Mouse (Mus musculus) embryonic stem cell, embryonic (primary cell): ENCODE data around the gene Nek10.
"Not testable (repeated sequence)": the region's sequence is repeated elsewhere in the genome, so short reads cannot be mapped to it uniquely, and the experiment has no call there.

Experiments
- CTCF ChIA-PET, 4 experiments: fragments of 300-600 bp in 2 of 4; fragments of 350-600 bp in 2 of 4; sonication (Branson Sonifier 250); formaldehyde crosslinking; loops; one replicate each; lab custom pipeline; 2022; ENCODE audit warnings: inconsistent platforms in 2 of 4; lab: Charles Lee
- POLR2A ChIA-PET, 4 experiments: fragments of 300-600 bp in 2 of 4; fragments of 350-600 bp in 2 of 4; sonication (Branson Sonifier 250); formaldehyde crosslinking; loops; one replicate each; lab custom pipeline; 2022; ENCODE audit warnings: antibody characterized with exemption in 4 of 4, inconsistent platforms in 1 of 4; lab: Charles Lee

The Nek10 gene

DNA sequence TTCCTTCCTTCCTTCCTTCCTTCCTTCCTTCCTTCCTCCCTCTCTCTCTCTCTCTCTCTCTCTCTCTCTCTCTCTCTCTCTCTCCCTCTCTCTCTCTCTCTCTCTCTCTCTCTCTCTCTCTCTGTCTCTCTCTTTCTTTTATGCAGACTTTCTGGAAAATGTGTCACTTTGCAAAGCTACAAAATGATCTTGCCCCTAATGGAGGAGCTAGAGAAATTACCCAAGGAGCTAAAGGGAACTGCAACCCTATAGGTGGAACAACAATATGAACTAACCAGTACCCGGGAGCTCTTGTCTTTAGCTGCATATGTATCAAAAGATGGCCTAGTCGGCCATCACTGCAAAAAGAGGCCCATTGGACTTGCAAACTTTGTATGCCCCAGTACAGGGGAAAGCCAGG, at the start of gene Nek10:
Gene Nek10 (plus strand): TSS at position 301 of the 400 bp plus-strand sequence.
- CTCF ChIA-PET = interaction anchor here in 1 of 4 experiments (0.7 kb wide), 1 partner anchor 116 kb away, joined by 4 read pairs; no protein-coding TSS in a partner anchor

DNA sequence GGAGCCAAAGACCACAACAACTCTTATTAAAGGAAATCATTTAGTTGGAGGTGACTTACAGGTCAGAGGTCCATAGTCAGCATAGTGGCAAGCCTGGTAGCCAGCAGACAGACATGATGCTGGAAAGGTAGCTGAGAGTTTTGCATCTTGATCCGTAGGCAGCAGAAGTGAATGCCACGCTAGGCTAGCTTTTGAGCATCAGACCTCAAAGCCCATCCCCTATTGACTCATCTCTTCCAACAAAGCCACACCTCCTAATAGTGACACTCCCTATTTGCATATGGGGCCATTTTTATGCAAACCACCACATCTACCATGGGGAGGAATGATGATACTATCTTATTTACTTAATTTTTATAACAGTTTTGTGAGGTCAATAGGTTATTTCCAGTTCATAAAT, 22.0 kb upstream of the Nek10 start:
- ChIA-PET CTCF (no interaction called here), POLR2A (interaction anchor here in 2 of 4 experiments (0.9 to 2.9 kb wide), 3 partner anchors 12 to 113 kb away, joined by 3 to 11 read pairs (median 4); no protein-coding TSS in a partner anchor)

More for the DNA sequence above, at the start of gene Nek10:
- POLR2A ChIA-PET = not testable (repeated sequence)

DNA sequence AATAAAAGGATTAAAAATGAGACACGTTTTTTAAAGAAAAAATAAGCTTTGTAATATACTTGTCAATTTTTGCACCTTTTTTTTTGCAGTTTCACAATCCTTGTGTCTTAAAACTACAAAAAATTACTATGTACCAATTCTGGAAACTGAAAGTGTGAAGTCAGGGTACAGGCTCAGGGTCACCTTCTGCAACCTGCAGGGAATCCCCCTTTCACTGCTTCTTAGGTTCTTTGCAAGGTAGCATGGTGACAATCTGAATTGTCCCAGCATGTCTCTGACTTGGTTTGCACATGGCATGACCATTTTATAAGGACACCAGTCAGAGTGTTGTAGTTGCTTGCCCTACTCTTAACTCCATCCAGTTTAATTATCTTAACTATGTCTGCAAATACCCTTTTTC, 19.0 kb upstream of the Nek10 start:
- ChIA-PET POLR2A (interaction anchor here in 1 of 4 experiments (0.6 kb wide), 1 partner anchor 799 kb away, joined by 4 read pairs; no protein-coding TSS in a partner anchor), CTCF (no interaction called here)

DNA sequence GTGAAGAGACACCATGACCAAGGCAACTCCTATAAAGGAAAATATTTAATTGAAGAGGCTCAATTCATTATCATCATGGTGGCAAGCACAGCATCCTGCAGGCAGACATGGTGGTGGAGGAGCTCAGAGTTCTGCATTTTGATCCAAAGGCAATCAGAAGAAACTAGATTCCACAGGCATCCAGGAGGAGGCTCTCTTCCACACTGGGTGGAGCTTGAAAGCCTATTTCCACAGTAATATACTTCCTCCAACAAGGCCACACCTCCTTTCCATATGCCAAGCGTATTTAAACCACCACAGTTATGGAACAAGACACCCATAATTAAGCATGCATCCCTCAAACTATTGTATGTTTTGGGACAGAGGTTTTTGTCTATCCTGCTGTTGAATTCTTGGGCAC, 16.2 kb upstream of the Nek10 start:
- CTCF ChIA-PET = no interaction called here
- POLR2A ChIA-PET = no interaction called here

DNA sequence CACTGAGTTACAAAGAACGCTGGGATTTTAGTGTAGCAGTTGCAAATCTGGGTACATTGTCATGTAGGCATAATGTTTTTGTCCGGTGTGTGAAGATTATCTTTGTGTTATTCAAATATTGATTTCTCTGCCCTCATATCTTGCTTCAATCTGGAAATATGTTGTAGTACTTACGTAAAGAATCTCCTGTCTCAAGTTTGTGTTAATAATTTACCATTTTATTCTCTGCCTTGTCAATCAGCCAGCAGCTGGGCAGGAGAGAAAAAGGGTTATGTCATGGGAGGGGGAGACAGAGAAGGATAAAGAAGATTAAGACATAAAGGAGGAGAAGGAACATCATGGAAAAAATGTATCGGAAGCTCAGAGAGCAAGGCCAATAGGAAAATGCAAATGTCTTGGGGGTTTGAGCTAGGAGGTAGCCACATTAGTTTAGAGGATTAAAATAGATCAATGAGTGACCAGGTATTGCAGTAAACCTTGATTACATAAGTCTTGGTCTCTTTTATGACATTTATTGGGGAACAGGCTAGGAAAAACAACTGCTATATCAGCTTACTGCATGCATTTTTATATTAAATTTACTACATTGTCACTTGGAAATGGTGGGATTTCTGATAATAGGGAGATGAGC, 13.3 kb upstream of the Nek10 start:
- POLR2A ChIA-PET = interaction anchor here in 1 of 4 experiments (0.7 kb wide), 1 partner anchor 102 kb away, joined by 3 read pairs; no protein-coding TSS in a partner anchor
- CTCF ChIA-PET = no interaction called here

DNA sequence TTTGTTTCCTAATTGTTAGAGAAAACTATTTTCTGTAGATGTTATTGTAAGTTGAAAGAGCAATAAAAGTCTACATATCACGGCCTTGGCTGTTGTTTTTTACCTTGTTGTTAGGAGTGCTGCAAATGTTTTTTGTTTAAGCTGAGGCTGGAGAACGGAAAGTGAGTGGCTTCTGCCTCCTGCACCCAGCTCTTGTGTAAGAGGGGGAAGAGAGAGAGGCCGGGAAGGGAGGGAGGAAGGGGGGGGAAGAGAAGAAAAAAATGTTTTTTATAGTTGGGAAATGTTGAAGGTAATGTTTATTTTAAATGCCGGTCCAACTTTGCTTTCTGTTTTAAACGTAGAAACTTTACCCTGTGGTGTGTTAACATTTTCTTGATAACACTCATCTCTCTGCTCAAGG, 3.4 kb upstream of the Nek10 start:
- ChIA-PET CTCF (no interaction called here), POLR2A (no interaction called here)

DNA sequence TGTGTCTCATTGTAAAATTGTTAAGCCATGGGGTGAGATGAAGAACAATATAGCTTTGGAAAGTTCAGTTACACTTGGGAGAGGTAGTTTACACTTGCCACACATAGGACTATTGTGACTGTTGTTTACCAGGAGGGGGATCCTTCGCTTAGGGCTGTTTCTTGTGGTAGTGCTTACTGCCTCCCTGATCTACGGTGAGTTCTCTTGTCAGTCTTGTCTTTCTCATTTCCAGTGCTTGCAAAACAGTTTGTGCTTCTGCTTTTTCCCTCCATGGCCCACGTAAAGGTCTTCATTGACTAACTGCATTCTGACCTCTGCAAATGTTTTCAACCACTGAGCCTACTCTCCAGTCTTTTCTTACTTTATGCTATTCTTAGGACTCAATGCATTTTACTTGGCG, 2.9 kb upstream of the Nek10 start:
- POLR2A ChIA-PET = no interaction called here
- CTCF ChIA-PET = no interaction called here

DNA sequence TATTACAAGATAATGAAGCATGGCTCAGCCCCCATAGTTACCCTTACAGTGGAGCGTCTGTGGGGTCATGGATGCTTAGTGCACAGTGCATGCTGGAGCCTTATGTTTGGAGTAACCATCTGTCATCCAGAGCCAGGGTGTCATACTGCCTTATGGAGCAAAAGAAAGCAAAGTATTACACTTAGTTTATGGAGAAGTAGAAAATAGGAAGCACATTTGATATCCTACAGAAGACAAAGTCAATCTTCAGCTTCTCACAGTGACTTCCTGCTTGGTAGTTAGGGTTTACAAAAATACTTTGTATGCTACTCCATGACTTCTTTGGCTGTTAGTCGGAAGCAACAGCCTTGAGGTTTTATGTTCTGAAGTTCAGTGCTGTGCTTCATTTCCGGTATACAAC, 2.4 kb upstream of the Nek10 start:
- ChIA-PET CTCF (no interaction called here), POLR2A (no interaction called here)

DNA sequence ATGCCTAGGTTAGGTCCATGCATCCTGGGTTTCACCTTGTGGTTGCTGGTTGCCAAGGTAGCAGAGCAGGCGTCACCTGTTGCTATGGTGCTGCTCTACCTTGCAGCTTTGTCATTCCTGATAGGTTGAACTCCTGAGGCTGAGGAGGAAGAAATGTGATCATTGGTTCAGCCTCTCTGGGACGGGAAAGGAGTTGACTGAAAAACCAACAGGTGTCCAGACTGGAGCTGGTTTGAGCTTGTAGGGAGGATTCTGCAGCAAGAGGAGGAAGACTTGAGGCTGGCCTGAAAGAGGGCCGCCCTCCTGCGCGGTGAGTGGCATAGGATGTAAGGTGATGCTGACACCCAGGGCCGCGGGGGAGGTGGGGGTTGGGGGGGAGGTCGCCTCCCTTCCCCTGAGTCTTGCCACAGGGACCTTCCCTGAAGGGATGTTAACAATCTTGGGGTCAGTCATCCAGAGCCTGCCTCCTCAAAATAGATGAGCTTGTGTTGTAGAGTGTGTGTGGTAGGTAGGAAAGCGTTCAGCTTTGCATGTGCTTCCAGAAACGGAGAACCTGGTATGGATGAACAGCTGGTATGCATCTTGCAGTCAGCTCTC, 804 bp downstream of the Nek10 start:
- CTCF ChIA-PET = no interaction called here

DNA sequence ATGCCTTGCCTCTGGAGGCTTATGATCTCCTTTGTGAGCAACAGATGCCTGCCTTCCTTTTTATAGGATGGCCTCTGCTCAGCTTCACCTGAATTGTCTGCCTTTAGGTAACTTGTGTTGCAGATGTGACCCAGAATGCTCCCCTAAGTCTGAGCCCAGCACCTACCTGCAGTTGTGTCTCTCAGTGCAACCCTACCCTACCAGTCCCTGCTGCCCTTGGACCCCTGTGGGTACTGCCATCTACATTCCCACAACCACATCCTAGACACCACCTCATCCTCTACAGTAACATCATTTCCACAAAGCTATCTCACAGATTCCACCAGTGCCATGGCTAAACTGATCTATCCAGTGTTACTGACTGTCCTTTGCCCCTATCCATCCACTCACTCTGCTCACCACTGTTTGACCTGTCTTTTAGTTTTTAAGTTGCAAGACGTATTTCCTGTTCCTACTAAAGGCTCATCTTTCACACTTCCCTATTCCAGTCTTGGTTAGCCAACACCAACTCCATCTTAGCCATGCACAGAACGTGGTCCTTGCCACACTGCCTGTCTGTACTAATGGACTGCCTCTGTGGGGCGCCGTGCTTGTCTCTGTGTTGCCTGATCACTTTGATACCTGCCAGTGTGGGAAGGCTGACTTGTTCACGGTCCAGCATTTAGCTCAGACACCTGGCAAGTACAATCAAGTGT, 1.4 kb downstream of the Nek10 start:
- CTCF ChIA-PET = no interaction called here
- POLR2A ChIA-PET = interaction anchor here in 1 of 4 experiments (1.4 kb wide), 1 partner anchor 102 kb away, joined by 5 read pairs; no protein-coding TSS in a partner anchor

More for the DNA sequence above, 804 bp downstream of the Nek10 start:
- POLR2A ChIA-PET = interaction anchor here in 1 of 4 experiments (1.4 kb wide), 1 partner anchor 101 kb away, joined by 5 read pairs; no protein-coding TSS in a partner anchor

DNA sequence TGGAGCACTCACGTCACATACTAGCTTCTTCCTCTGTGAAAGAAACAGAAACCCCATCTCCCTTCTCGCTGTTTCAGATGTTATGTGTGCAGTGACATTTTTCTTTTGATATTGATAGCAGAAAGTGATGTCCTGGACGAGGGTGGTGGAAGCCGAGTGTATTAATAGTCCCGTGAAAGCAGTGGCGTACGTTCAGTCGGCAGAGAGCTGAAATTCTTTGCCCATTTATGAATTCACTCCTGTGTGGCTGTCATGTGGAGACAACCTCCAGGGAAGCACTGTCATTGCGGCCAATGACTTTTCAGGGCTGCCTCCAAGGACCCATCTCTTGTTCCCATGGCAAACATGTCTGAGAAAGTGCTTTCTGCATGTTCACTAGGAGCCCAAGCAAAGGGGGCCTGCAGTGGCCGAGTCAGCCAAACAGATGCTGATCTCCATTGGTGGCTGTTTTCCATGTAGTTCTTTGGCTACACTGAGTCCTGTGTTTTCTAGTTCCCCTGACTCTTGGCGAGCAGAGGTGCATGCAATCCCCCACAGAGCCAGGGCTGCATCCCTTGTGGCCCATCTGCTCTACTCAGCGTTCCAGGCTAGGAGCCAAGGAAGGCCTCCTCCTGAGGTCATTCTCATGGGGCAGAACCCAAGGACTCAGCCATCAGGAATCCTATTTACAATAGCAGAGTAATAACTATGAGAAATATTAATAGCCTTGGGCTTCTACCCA, 29.5 kb downstream of the Nek10 start:
- ChIA-PET CTCF (no interaction called here), POLR2A (interaction anchor here in 1 of 4 experiments (0.6 kb wide), 1 partner anchor 88 kb away, joined by 3 read pairs; no protein-coding TSS in a partner anchor)

DNA sequence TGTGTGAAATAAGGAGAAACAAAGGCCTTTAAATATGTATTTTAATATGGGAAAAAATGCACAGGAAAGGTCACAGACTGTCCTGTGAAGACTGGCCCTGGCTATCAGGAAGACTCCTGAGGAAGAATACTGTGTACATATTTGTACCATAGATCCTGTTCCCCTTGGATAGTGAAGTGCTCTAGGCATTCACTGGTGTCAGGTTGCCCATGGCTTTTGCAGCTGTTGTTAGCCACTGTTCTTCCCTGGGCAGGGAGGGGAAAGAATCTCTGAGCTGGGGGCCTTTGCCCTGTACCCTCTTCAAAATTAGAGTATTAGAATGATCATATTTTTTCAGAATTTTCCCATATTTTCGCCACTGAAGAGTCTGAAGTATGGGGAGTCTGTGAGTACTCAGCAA, 30.3 kb downstream of the Nek10 start:
- ChIA-PET POLR2A (no interaction called here), CTCF (no interaction called here)

DNA sequence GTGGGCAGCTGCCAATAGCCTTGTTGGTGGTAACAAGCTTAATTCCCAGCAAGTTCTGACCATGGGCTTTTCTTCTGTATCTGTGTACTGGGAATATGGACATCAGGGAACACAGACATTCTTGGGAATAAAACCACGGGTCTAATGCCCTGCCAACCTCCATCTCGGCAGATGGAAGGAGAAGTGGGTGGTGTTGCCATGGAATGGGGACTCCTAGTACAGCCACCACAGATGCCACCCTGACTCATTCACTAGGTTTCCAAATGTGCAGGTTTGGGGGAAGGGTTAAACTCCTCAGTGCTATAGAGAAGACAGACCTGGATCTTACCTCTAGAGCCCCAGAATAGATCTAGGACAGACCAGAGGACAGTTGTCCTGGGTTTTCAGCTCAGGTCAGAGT, 31.1 kb downstream of the Nek10 start:
- CTCF ChIA-PET = no interaction called here
- POLR2A ChIA-PET = no interaction called here

DNA sequence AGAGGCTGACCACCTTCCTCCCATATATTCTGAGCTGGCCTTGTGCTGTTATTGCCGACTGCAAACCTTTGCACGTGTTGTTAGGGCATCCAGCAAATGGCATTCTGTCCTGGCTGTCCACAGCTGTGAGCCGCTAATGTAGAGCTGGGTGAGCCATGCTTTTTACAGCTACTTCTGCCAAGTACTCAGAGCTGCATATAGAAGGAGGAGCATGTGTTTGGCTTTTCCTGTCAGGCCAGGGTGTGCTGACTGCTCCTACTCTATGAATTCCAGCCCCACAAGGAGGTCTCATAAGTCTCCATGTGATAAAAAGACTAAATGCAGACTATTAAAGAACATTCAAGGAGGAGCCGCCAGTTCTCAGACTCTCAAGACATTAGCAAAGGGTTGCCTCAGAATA, 34.4 kb downstream of the Nek10 start:
- CTCF ChIA-PET = interaction anchor here in 1 of 4 experiments (0.6 kb wide), 1 partner anchor 26 kb away, joined by 3 read pairs; no protein-coding TSS in a partner anchor
- POLR2A ChIA-PET = no interaction called here

DNA sequence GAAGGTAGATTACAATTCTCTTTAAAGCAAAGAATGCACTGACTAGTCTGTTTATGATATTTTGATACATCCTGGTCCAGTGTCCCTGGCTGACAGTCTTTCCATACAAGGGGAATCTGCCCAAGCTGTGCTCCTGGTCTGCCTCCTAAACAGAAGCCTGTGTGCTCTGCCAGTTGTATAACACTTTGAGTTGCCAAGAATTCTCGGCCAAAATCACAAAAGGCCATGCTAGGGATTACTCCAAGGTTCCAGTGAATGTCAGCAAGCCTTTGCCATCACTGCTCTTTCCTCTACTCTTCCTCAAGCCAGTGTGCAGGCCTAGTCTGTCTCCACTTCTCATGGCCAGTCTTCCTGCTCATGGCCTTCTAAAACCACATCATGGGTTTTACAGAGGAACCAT, 34.9 kb downstream of the Nek10 start:
- POLR2A ChIA-PET = no interaction called here

DNA sequence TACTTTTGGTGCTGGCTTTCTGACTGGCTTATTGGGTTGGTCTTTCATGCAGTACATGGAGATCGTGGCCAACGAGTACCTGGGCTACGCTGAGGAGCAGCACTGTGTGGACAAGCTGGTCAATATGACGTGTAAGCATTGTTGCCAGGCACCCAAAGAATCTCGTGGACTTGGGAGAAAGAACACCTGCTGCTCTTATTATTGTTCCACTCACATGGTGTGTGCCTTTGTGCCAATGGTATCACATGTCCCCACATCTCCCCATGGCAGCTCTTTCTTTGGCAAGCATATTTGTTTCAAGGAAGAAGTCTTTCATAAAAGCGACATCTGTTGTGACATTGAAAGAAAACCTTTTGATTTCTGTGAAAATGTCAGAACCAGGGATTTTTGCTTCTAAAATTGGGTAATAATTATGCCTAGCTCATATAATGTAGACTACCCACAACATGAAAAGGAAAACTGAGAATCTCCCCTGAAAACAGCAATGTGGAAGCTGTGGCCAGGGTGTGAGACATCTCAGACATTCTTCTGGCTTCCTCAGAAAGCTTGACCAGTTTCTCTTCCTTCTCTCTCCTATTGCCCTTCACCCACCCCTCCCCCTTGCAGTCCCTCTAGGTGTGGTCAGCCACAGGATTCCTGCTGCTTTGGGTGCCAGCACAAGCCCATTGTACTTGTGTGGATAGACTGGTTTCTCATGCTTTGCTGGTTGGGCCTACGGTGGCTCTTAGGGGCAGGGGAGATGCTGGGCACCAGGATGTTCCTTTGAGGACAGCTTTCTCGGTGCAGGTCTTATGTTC, 39.7 kb downstream of the Nek10 start:
- CTCF ChIA-PET = no interaction called here

More for the DNA sequence above, 34.9 kb downstream of the Nek10 start:
- CTCF ChIA-PET = no interaction called here

DNA sequence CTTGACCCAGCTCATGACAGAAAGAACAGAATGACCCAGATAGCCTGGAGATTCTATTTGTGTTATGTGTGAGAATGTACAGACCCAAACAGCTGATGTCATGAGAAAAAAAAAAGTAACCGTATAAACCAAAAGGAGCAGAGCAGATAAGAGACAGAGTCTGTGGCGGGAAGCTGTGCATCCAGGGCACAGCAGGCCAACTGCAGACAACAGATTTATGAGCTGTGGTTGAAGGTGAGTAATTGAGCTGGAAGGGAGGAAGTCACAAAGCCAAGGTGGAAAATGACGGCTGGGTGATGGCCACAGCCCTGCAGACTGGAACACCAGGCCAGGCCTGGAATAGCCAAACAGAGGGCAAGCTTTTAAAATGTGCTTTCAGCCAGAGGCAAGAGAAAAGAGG, 49.6 kb downstream of the Nek10 start:
- ChIA-PET CTCF (no interaction called here), POLR2A (no interaction called here)

More for the DNA sequence above, 39.7 kb downstream of the Nek10 start:
- POLR2A ChIA-PET = no interaction called here

DNA sequence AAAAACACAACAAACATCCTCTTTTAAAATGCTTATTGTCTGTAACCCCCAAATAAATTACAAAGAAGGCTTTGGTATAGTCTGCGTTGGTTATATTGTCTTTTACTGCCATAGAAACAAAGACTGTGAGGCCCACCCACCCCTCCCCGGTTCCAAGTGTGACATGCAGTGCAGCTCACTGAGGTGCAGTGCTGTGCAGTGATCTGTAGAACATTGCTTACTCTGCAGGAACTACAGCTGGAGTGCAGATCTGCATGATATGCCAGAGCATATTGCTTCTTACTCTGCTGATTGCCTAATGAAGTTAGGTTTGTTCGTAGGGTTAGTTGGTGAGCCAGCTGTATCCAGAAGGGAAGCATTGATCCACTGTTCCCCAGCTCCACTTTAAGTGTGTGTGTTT, 57.1 kb downstream of the Nek10 start:
- CTCF ChIA-PET = no interaction called here
- POLR2A ChIA-PET = no interaction called here
